7 mouse cellular contexts compared by ENCODE assay signal in the genomic region with DNA sequence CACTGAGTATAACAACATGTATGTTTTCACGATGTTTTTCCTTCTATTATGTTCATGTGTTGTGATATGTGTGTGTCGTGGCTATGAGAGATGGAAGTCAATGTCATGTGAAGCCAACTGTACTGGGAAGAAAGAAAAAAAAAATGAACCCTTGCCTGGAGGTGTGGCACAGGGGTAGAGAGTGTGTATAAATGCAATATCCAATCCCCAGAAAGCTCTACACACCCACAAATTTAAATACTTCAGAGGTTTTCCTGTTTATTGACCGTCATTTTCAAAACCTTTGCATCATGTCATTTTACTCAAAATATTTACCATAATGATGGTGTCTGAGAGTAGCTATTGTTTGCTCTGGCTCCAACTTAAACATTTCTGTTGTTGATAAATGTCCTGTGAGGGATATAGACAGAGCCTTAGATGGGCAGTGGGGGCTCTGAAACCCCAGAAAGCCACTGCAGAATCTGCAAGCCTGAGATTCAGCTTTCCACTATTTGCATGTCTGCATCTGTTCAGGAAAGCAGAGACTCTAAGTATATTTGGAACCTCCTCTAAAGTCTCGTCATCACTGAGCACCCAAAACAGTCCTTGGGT. TPM values are rescaled to one million over a fixed set of nuclear protein-coding genes. Genes with fewer than 3 reads are reported as not detected.
DNase-seq lines count a peak whose midpoint lies in the region; ATAC-seq and TF ChIP-seq lines count a peak whose summit lies in the region.
"Not testable (repeated sequence)": the region's sequence is repeated elsewhere in the genome, so short reads cannot be mapped to it uniquely, and the experiment has no call there.
"Had no signal": no experiment of that assay in that cellular context is flagged by ENCODE, and none has a peak within 500 bp of the region (broad histone marks: within the 10 kb centered on the region; RNA-seq: fewer than 3 reads in every experiment).

No protein-coding gene starts in this region.

- 52% methylated on average over 4 of the region's 4 CpGs for WGBS in lung, embryonic 14.5 days
- 50% methylated on average over 4 of the region's 4 CpGs for WGBS in lung, embryonic 15.5 days
- WGBS in lung, embryonic 16.5 days = 54% methylated on average over 4 of the region's 4 CpGs

- not testable (repeated sequence) for H3K4me3 ChIP-seq in lung, embryonic 14.5 days (ENCODE audit: low read depth, low read length); lung, embryonic 15.5 days; lung, embryonic 16.5 days (ENCODE audit: low read length)

- H3K4me2 ChIP-seq in lung, embryonic 14.5 days; lung, embryonic 15.5 days; lung, embryonic 16.5 days (ENCODE audit: low read depth, low read length): not testable (repeated sequence)

- H3K27me3 ChIP-seq in lung, embryonic 14.5 days (ENCODE audit: insufficient read depth, low read length); lung, embryonic 15.5 days; lung, embryonic 16.5 days (ENCODE audit: control insufficient read depth, insufficient read depth, low read depth, low read length): not testable (repeated sequence)

- not testable (repeated sequence) for H3K9me3 ChIP-seq in lung, embryonic 14.5 days (ENCODE audit: low read depth, low read length); lung, embryonic 15.5 days; lung, embryonic 16.5 days (ENCODE audit: control insufficient read depth, low read length)

- not testable (repeated sequence) for H3K9ac ChIP-seq in lung, embryonic 14.5 days; lung, embryonic 15.5 days; lung, embryonic 16.5 days (ENCODE audit: low read length)

- not testable (repeated sequence) for TF ChIP-seq CTCF in lung, embryonic 14.5 days (IDR thresholded peaks at IDR 0.05; ENCODE audit: low read depth)

- not testable (repeated sequence) for H3K36me3 ChIP-seq in lung, embryonic 14.5 days (ENCODE audit: insufficient read depth); lung, embryonic 15.5 days; lung, embryonic 16.5 days (ENCODE audit: control insufficient read depth, insufficient read depth, low read length)

- peak; percentile 92 for ATAC-seq in lung, embryonic 14.5 days (ENCODE audit: insufficient read depth)
- peak; percentile 82; the same call in 1 of the 2 replicates for ATAC-seq in lung, embryonic 15.5 days (ENCODE audit: borderline replicate concordance, extremely low read depth, low FRiP score, low TSS enrichment)
- peak; percentile 82 for ATAC-seq in lung, embryonic 16.5 days (ENCODE audit: low read depth)

- not testable (repeated sequence) for H3K27ac ChIP-seq in lung, embryonic 14.5 days (ENCODE audit: low read depth); lung, embryonic 15.5 days; lung, embryonic 16.5 days (ENCODE audit: low read length)

- H3K4me1 ChIP-seq in lung, embryonic 14.5 days (ENCODE audit: insufficient read depth); lung, embryonic 15.5 days; lung, embryonic 16.5 days (replicated peaks; ENCODE audit: control insufficient read depth, insufficient read depth, low read length): not testable (repeated sequence)

- DNase-seq in lung, embryonic 14.5 days = peak; percentile 63

RNA-seq across cellular contexts. Expression of gene Clec2g, which starts 47.9 kb away (rescaled TPM):
- not detected in 2 replicates for polyA plus RNA-seq in lung, embryonic 14.5 days (2014; fragmentation: Nextera tagmentation; extraction: Ambion mirVana)
- 0.16 TPM in 1 of 2 replicates, not detected in the other for polyA plus RNA-seq in lung, embryonic 15.5 days (2015; fragmentation: Nextera tagmentation; extraction: Ambion mirVana)
- not detected in 2 replicates for polyA plus RNA-seq in lung, embryonic 16.5 days (2015; fragmentation: Nextera tagmentation; extraction: Ambion mirVana)
- polyA plus RNA-seq: adrenal gland, adult 2 months; brain, embryonic 14.5 days; C2C12; G1E had no signal
